Mouse (Mus musculus) MEL (cell line): Measurements from ENCODE around the gene Krtap26-1.

Experiments
- CTCF ChIP-seq, 3 experiments: IDR thresholded peaks in 2 of 3; conservative IDR thresholded peaks in 1 of 3; 2 replicates each; pipeline ENCODE4 v1.5.1; 2011 to 2012; ENCODE audit warnings: low read length in 3 of 3, low read depth in 2 of 3, mild to moderate bottlenecking in 2 of 3, improper control_type of control experiment in 1 of 3, inconsistent platforms in 1 of 3, mixed read lengths in 1 of 3, moderate library complexity in 1 of 3; ENCODE audit not compliant: control insufficient read depth in 1 of 3, insufficient read depth in 1 of 3, poor library complexity in 1 of 3, severe bottlenecking in 1 of 3
- E2F4 ChIP-seq: IDR thresholded peaks from 2 replicates; pipeline ENCODE4 v1.6.1; 2011; ENCODE audit warnings: low read depth, low read length, improper control_type of control experiment, borderline replicate concordance
- JUND ChIP-seq: IDR thresholded peaks from 2 replicates; pipeline ENCODE4 v1.6.1; 2011; ENCODE audit warnings: low read depth, mild to moderate bottlenecking, improper control_type of control experiment, low read length
- MXI1 ChIP-seq: IDR thresholded peaks from 2 replicates; pipeline ENCODE4 v1.6.1; 2011; ENCODE audit warnings: mild to moderate bottlenecking, low read depth, low read length, improper control_type of control experiment
- NRF1 ChIP-seq: IDR thresholded peaks from 2 replicates; pipeline ENCODE4 v1.6.1; 2014; ENCODE audit warnings: low read depth, mild to moderate bottlenecking, inconsistent platforms, low read length, improper control_type of control experiment, moderate library complexity; ENCODE audit not compliant: poor library complexity, insufficient read depth, severe bottlenecking
- POLR2A ChIP-seq, 2 experiments: IDR thresholded peaks; 2 replicates each; pipeline ENCODE4 v1.6.1; 2011 to 2012; ENCODE audit warnings: low read length in 2 of 2, mild to moderate bottlenecking in 2 of 2, control low read depth in 1 of 2, improper control_type of control experiment in 1 of 2, low read depth in 1 of 2, moderate library complexity in 1 of 2; ENCODE audit not compliant: control insufficient read depth in 1 of 2, insufficient read depth in 1 of 2, poor library complexity in 1 of 2
- POLR2AphosphoS2 ChIP-seq: IDR thresholded peaks from 2 replicates; pipeline ENCODE4 v1.6.1; 2011; ENCODE audit warnings: low read length, improper control_type of control experiment
- POLR2AphosphoS5 ChIP-seq: IDR thresholded peaks from 2 replicates; pipeline ENCODE4 v1.6.1; 2012; ENCODE audit warnings: low read depth, borderline replicate concordance, mild to moderate bottlenecking, inconsistent platforms, low read length, moderate library complexity, mixed read lengths
- SIN3A ChIP-seq: IDR thresholded peaks from 2 replicates; pipeline ENCODE4 v1.6.1; 2012; ENCODE audit warnings: low read length, improper control_type of control experiment, inconsistent platforms
- ZNF384 ChIP-seq: IDR thresholded peaks from 2 replicates; pipeline ENCODE4 v1.6.1; 2012; ENCODE audit warnings: low read depth, mild to moderate bottlenecking, inconsistent platforms, low read length, improper control_type of control experiment

- TF ChIP-seq NRF1 (no peak), CTCF (IDR thresholded peaks at IDR 0.05 in 2 of 3, conservative IDR thresholded peaks at IDR 0.05 in 1 of 3; ENCODE audit: control insufficient read depth in 1 of 3, insufficient read depth in 1 of 3, low read depth in 2 of 3, low read length in 3 of 3, poor library complexity in 1 of 3, severe bottlenecking in 1 of 3) (no peak), POLR2A (IDR thresholded peaks at IDR 0.05; ENCODE audit: control insufficient read depth in 1 of 2, insufficient read depth in 1 of 2, low read depth in 1 of 2, low read length in 2 of 2, poor library complexity in 1 of 2) (no peak), POLR2AphosphoS2 (no peak), SIN3A (no peak), JUND (no peak), E2F4 (no peak), ZNF384 (no peak), MXI1 (no peak), POLR2AphosphoS5 (no peak)
These were observed 34.9 kb downstream of the Krtap26-1 start for GRCm38 (mm10) chr16:88612712-88613111.
